Mouse (Mus musculus) spleen, adult 18-20 months (tissue): ENCODE measurements around the gene H2-M10.1.
A peak's percentile ranks its signal among the peaks of the same experiment; 100 is the strongest.
"Not testable (repeated sequence)": the region's sequence is repeated elsewhere in the genome, so short reads cannot be mapped to it uniquely, and the experiment has no call there.

Experiments used
- DNase-seq, 2 experiments: peaks; one replicate each; pipeline ENCODE4 v3.0.0; 2022; ENCODE audit warnings: mixed read lengths in 2 of 2

H2-M10.1 gene

GRCm38 (mm10) chr17:36326055-36326454, at the start of gene H2-M10.1:
H2-M10.1 (minus strand) TSS chr17:36326155.
- no peak for DNase-seq

GRCm38 (mm10) chr17:36368317-36368716, 42.4 kb upstream of the H2-M10.1 start, which contains the start of gene H2-M10.3:
H2-M10.3 (minus strand) TSS chr17:36368417.
- not testable (repeated sequence) for DNase-seq

- not testable (repeated sequence) for DNase-seq
These were observed 36.4 kb upstream of the H2-M10.1 start for GRCm38 (mm10) chr17:36362404-36362803.

GRCm38 (mm10) chr17:36357512-36357911, 31.6 kb upstream of the H2-M10.1 start:
- peak in 1 of 2 experiments; percentile 31 for DNase-seq

- DNase-seq, result no peak
These were observed 29.8 kb upstream of the H2-M10.1 start for GRCm38 (mm10) chr17:36355763-36356162.

- DNase-seq, result not testable (repeated sequence)
These were observed 29.4 kb upstream of the H2-M10.1 start for GRCm38 (mm10) chr17:36355343-36355742.

GRCm38 (mm10) chr17:36315689-36316253, 10.2 kb downstream of the H2-M10.1 start:
- DNase-seq, result no peak

GRCm38 (mm10) chr17:36315041-36315688, 10.8 kb downstream of the H2-M10.1 start:
- DNase-seq, result peak; percentile 41 to 56

GRCm38 (mm10) chr17:36314511-36314910, 11.4 kb downstream of the H2-M10.1 start:
- DNase-seq, result peak in 1 of 2 experiments; percentile 6

GRCm38 (mm10) chr17:36309293-36309692, 16.7 kb downstream of the H2-M10.1 start:
- DNase-seq, result no peak

- peak; percentile 16 to 49 for DNase-seq
These were observed 17.1 kb downstream of the H2-M10.1 start for GRCm38 (mm10) chr17:36308855-36309254.

GRCm38 (mm10) chr17:36286390-36286789, 39.6 kb downstream of the H2-M10.1 start, which contains the start of gene H2-M10.2:
H2-M10.2 (minus strand) TSS chr17:36286490.
- no peak for DNase-seq

GRCm38 (mm10) chr17:36281521-36282245, 44.3 kb downstream of the H2-M10.1 start:
- DNase-seq, result no peak

- no peak for DNase-seq
These were observed 51.2 kb downstream of the H2-M10.1 start for GRCm38 (mm10) chr17:36274776-36275175.

- DNase-seq, result no peak
These were observed 52.2 kb downstream of the H2-M10.1 start for GRCm38 (mm10) chr17:36273796-36274195.
